Mouse (Mus musculus) midbrain, embryonic 14.5 days (tissue): ENCODE measurements around the gene Snai1. TPM values are rescaled to one million over a fixed set of nuclear protein-coding genes. Genes with fewer than 3 reads are reported as not detected.
A peak's percentile ranks its signal among the peaks of the same experiment; 100 is the strongest.

Experiments used
- ATAC-seq: fragments of 200-750 bp; cut with Nextera tagmentation; 2 replicates; pipeline ENCODE4 v1.8.0; 2017; ENCODE audit warnings: moderate number of reproducible peaks, moderate library complexity; ENCODE audit not compliant: low FRiP score, low TSS enrichment
- DNase-seq: peaks from one replicate; pipeline ENCODE4 v3.0.0-alpha.2; 2015
- H3K27ac ChIP-seq: fragments of 300-500 bp; sonication (generic); replicated peaks from 2 replicates; pipeline ENCODE4 v1.5.1; 2014; ENCODE audit warnings: mild to moderate bottlenecking, low read depth, low read length, moderate library complexity
- H3K27me3 ChIP-seq: fragments of 300-500 bp; sonication (generic); 2 replicates; pipeline ENCODE4 v1.6.1; 2014; ENCODE audit warnings: low read length, control low read depth, mixed read lengths; ENCODE audit not compliant: control insufficient read depth, insufficient read depth
- H3K36me3 ChIP-seq: fragments of 300-500 bp; sonication (generic); 2 replicates; pipeline ENCODE4 v1.6.1; 2014; ENCODE audit warnings: low read length, control low read depth; ENCODE audit not compliant: control insufficient read depth, insufficient read depth
- H3K4me1 ChIP-seq: fragments of 300-500 bp; sonication (generic); 2 replicates; pipeline ENCODE4 v1.6.1; 2014; ENCODE audit warnings: mild to moderate bottlenecking, antibody characterized with exemption, low read length, control low read depth; ENCODE audit not compliant: control insufficient read depth, insufficient read depth
- H3K4me2 ChIP-seq: fragments of 300-500 bp; sonication (generic); 2 replicates; pipeline ENCODE4 v1.6.1; 2014; ENCODE audit warnings: mild to moderate bottlenecking, low read length, moderate library complexity
- H3K4me3 ChIP-seq: fragments of 300-500 bp; sonication (generic); replicated peaks from 2 replicates; pipeline ENCODE4 v1.5.1; 2014; ENCODE audit warnings: low read depth, low read length
- H3K9ac ChIP-seq: fragments of 300-500 bp; sonication (generic); replicated peaks from 2 replicates; pipeline ENCODE4 v1.6.1; 2014; ENCODE audit warnings: mild to moderate bottlenecking, low read length, moderate library complexity
- H3K9me3 ChIP-seq: fragments of 300-500 bp; sonication (generic); 2 replicates; pipeline ENCODE4 v1.6.1; 2016; ENCODE audit warnings: low read length, control low read depth, mixed read lengths; ENCODE audit not compliant: control insufficient read depth
- WGBS: fragments of 180-500 bp; shearing (Covaris S2); extraction: QIAGEN DNeasy Blood & Tissue Kit; methylation state at CpG from one replicate; pipeline ENCODE4 v1.1.7; 2014; 5-methylcytosine and 5-hydroxymethylcytosine counted together
- polyA plus RNA-seq: library from polyadenylated mRNA; unstranded; fragments of >200 nt; fragmentation: Nextera tagmentation; extraction: Ambion mirVana; gene quantifications from 2 replicates; pipeline ENCODE4 v1.2.1, GENCODE M21; 2014

The Snai1 gene
- polyA plus RNA-seq, 1 experiment from 2014 or later, result 4.4 TPM

- H3K9me3 ChIP-seq, result no peaks in the 10 kb centered on the region
- no peak overlapping the region for H3K27ac ChIP-seq
- H3K4me1 ChIP-seq, result peaks cover 19% of the 10 kb centered on the region
- no peak overlapping the region for H3K9ac ChIP-seq
- no peak overlapping the region for H3K4me3 ChIP-seq
- 48% methylated on average over 10 of the region's 10 CpGs for WGBS
- DNase-seq (no peak), ATAC-seq (no peak)
- peaks cover 34% of the 10 kb centered on the region for H3K27me3 ChIP-seq
- no peak overlapping the region for H3K4me2 ChIP-seq
- H3K36me3 ChIP-seq, result no peaks in the 10 kb centered on the region
These were observed 1.6 kb upstream of the Snai1 start for GRCm38 (mm10) chr2:167536320-167536945.

GRCm38 (mm10) chr2:167538671-167539306, 794 bp downstream of the Snai1 start:
- Histone ChIP-seq H3K4me2 (peak overlapping the region; percentile 89), H3K4me3 (peak overlapping the region; percentile 44), H3K36me3 (no peaks in the 10 kb centered on the region), H3K9ac (peak overlapping the region; percentile 20; the same call in 1 of the 2 replicates), H3K9me3 (no peaks in the 10 kb centered on the region), H3K27me3 (peaks cover 34% of the 10 kb centered on the region), H3K27ac (no peak overlapping the region), H3K4me1 (peaks cover 19% of the 10 kb centered on the region)
- no peak for ATAC-seq
- 29% methylated on average over 34 of the region's 34 CpGs for WGBS
- no peak for DNase-seq

- Histone ChIP-seq H3K36me3 (no peaks in the 10 kb centered on the region), H3K9me3 (no peaks in the 10 kb centered on the region), H3K4me3 (no peak overlapping the region; the same call in 1 of the 2 replicates), H3K27ac (no peak overlapping the region), H3K4me1 (peaks cover 19% of the 10 kb centered on the region), H3K27me3 (peaks cover 34% of the 10 kb centered on the region), H3K4me2 (peak overlapping the region; percentile 89), H3K9ac (no peak overlapping the region)
- DNase-seq (no peak), ATAC-seq (no peak; the same call in 1 of the 2 replicates)
- WGBS, result 14% methylated on average over 14 of the region's 14 CpGs
These were observed 1.8 kb downstream of the Snai1 start for GRCm38 (mm10) chr2:167539536-167540476.

- H3K4me3 ChIP-seq, result no peak overlapping the region; the same call in 1 of the 2 replicates
- DNase-seq (no peak), ATAC-seq (no peak)
- H3K9me3 ChIP-seq, result no peaks in the 10 kb centered on the region
- H3K9ac ChIP-seq, result no peak overlapping the region; the same call in 1 of the 2 replicates
- no peaks in the 10 kb centered on the region for H3K36me3 ChIP-seq
- H3K4me1 ChIP-seq, result peaks cover 19% of the 10 kb centered on the region
- H3K27ac ChIP-seq, result no peak overlapping the region
- peak overlapping the region; percentile 24 for H3K4me2 ChIP-seq
- peaks cover 34% of the 10 kb centered on the region for H3K27me3 ChIP-seq
- WGBS, result 11% methylated on average over 12 of the region's 12 CpGs
These were observed 2.6 kb downstream of the Snai1 start for GRCm38 (mm10) chr2:167540477-167541110.

- Histone ChIP-seq H3K9me3 (no peaks in the 10 kb centered on the region), H3K27ac (no peak overlapping the region), H3K9ac (no peak overlapping the region), H3K27me3 (peaks cover 33% of the 10 kb centered on the region), H3K4me1 (peaks cover 19% of the 10 kb centered on the region), H3K36me3 (no peaks in the 10 kb centered on the region), H3K4me2 (peak overlapping the region; percentile 24), H3K4me3 (no peak overlapping the region)
- 11% methylated on average over 6 of the region's 6 CpGs for WGBS
- ATAC-seq (no peak), DNase-seq (no peak)
These were observed 3.3 kb downstream of the Snai1 start for GRCm38 (mm10) chr2:167541324-167541723.

- Histone ChIP-seq H3K9me3 (no peaks in the 10 kb centered on the region), H3K4me2 (no peak overlapping the region), H3K9ac (no peak overlapping the region), H3K27me3 (peaks cover 29% of the 10 kb centered on the region), H3K4me1 (peaks cover 19% of the 10 kb centered on the region), H3K36me3 (no peaks in the 10 kb centered on the region), H3K27ac (no peak overlapping the region), H3K4me3 (no peak overlapping the region)
- 77% methylated on average over 12 of the region's 12 CpGs for WGBS
- ATAC-seq, result no peak
- no peak for DNase-seq
These were observed 3.8 kb downstream of the Snai1 start for GRCm38 (mm10) chr2:167541761-167542160.

- peaks cover 23% of the 10 kb centered on the region for H3K27me3 ChIP-seq
- 86% methylated on average over 4 of the region's 4 CpGs for WGBS
- H3K9me3 ChIP-seq, result no peaks in the 10 kb centered on the region
- no peak for DNase-seq
- H3K36me3 ChIP-seq, result no peaks in the 10 kb centered on the region
- H3K27ac ChIP-seq, result no peak overlapping the region
- H3K4me1 ChIP-seq, result peaks cover 15% of the 10 kb centered on the region
- no peak overlapping the region for H3K4me3 ChIP-seq
- no peak overlapping the region for H3K9ac ChIP-seq
- H3K4me2 ChIP-seq, result no peak overlapping the region
- ATAC-seq, result no peak
These were observed 4.4 kb downstream of the Snai1 start for GRCm38 (mm10) chr2:167542361-167542760.
